Mouse (Mus musculus): Measurements from ENCODE around the gene Gm9833.

DNA sequence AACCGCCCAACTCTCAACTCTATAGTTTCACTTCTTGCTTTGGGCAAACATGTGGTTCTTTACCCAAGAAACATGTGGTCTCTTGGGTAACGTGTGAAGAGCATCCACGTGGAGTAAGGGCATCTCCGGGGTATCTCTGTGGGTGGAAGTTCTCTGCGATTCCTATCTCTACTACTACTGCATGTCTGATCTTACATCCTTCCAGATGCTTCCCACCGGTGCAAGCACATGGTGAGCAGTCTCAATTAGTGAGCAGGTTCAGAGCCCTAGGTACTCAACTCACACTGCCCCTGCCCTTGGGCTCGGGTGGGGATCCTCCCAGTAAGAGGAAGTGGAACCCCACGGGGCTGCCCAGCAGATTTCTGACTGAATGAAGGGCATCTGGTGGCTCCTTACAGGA is 399 bp upstream of the Gm9833 start:
- TF ChIP-seq POLR2A (IDR thresholded peaks at IDR 0.05; ENCODE audit: borderline replicate concordance, insufficient read depth, low read length) (no peak), CTCF (IDR thresholded peaks at IDR 0.05; ENCODE audit: borderline replicate concordance, insufficient read depth, low read depth, low read length) (no peak)

Data from cerebellum, adult 2 months (tissue).